Mouse (Mus musculus) thymus, postnatal 4 days (tissue): ENCODE measurements at regions not wholly inside any gene's neighbourhood (a gene's known extent, or its start where the extent isn't known, plus 50 kb on each side); places are given as distances from the start of the nearest gene placed in this dataset.

Source experiments
- DNase-seq: peaks from one replicate; pipeline ENCODE4 v3.0.0; 2021

DNA sequence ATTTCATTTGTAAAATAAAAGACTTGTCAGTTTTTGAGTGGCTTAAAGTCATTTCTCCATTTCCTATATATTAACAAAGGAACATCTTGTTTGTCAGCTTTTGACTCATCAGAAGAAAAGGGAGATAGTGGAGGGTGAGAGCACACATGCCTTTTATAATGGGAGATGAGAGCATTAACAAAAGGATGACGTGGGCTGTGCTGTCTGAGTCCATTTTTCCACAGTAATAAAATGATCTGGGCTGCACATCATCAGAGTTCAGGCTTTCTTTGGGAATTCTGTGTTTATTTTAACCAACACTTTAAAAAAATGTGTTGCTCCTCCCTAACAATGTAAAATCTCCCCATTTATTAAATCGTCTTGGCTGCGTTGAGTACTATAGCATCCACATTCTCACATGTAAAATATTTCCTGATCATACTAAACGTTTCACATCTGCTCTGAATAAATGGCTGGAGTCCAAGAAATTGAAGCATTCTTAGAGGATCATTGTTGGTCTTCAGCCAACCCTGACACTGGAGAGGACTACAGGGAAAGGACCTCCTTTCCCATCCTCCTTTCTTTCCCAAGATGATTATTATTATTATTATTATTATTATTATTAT lies 458.5 kb upstream of the Jag1 start:
- no peak for DNase-seq

DNA sequence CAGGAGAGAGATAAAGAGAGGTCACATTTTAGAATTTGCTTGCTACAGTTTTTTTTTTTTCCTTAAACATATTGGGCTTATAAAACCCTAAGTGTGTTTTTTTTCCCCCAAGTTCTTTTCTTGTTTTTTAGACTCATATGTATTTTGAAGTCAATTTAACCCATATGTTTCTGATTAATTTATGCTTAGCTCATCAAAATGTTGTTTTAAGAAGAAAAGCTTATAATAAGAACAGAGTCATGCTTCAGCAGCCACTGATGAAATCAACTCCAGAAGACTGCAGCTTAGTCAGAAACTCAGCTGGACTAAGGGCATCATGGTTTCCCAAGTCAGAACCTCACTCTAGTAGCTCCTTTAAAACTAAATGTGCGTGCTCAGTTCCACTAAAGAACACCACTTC lies 454.7 kb upstream of the Jag1 start:
- no peak for DNase-seq

DNA sequence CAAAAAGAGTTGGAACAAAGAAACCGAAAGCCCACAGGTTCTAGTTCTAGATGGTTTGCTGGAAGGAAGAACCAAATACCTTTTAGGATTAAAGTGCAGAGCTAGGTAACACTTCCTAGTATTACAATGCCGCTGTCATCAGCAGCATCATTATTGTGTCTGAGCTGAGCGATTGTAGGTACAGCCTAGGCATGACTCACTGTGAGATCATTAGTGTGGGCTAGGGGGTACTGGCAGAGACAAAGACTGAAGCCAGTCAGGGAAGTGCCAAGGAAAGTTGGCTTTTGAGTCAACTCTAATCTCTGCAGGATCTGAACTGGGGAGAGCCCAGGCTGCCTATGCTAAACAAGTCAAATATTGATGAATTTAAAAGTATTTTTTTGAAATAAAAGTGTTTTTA lies 450.2 kb upstream of the Jag1 start:
- no peak for DNase-seq

DNA sequence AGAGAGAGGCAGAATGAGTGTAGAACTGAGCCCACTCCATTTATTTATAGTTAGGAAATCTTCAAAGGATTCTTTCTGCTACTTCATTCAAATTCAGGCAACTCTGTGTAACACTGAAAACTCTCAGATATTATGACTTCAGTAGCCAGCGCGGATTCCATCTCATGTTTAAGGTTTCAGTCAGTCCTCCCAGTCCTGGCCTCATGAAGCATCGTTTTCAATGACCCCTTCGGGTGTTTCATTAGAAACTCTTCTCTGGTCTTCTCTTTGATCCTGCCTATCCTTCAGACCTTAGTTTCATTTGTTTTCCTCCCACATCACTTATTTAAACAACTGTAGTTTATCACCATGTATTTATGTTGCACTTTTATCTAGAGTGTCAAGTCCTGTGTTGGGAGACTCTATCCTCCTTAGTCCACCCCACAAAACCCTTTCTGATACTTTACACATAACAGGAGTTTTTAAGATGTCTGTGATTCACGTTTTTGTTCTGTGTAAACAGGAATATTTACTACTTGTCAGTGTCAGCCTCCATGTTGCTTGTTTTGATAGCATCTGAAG lies 447.7 kb upstream of the Jag1 start:
- no peak for DNase-seq

DNA sequence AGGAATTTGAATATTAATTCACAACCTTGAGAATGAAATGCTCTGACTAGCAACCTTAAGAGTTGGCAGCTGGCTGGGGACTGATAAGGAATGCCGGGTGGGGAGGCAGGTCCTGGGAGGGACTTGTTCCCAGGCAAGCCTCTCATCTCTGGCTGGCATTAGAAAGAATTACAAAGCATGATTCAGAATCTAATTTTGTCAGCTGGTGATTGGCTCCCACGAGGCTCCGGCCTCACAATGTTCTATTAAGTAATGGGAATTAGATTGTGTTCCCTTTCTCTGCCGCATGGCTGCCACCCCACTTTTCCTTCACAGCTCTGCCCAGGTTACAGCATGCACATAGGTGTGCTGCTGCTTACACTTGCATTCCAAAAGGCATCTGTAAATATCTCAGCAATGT lies 443.9 kb upstream of the Jag1 start:
- no peak for DNase-seq

DNA sequence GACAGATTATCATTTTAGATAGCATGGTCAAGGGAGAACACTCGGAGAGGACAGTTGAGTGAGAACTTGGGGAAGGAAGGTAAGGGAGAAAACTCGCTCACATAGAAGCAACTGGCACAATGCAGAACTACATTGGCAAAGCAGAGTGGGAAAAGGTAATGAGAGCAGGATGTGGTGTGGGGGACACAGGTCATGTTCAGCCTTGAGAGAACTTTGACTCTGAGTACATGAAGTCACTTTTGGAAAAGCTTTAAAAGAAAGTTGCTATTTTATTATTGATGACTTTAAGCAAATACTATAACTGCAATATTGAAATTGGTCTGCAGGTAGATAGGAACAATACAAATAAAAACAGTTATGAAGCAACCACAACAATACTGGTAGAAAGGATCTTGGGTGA lies 437.4 kb upstream of the Jag1 start:
- no peak for DNase-seq

DNA sequence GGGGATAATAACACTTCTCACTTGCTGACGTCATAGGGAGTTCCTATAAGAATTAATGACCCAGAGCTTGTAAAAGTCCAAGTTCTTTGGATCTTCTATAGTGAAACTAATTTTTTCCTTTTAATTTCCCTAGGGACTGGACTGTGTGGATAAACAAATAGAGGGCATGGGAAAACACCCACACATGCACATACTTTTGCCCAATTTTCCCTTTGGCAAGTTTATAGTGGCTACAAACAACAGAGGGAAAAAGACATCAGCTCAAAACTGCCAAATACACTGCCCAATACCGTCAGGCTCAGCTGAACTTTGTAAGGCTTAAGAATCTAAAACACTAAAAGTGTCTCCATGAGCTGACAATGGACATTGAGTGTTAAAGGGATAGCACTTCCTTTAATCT lies 420.1 kb upstream of the Jag1 start:
- DNase-seq, result no peak

DNA sequence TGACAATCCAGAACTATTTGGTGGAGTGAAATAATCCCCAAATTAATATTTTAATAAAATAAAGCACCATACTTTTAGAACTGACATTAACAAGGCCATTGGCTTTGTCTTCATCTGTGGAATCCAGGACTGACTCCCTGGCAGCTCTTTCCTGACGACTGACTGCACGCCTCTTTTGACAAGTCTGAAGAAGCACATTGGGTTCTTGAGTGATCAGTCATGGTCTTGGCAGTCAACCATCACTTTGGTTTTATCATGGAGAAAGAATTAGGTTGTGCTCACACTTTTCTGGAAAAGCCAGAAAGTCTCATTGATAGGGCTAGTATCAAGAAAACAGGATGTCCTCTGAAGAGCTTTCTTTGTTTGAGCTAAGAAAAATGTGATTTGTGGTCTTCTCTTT lies 399.8 kb upstream of the Jag1 start:
- no peak for DNase-seq

DNA sequence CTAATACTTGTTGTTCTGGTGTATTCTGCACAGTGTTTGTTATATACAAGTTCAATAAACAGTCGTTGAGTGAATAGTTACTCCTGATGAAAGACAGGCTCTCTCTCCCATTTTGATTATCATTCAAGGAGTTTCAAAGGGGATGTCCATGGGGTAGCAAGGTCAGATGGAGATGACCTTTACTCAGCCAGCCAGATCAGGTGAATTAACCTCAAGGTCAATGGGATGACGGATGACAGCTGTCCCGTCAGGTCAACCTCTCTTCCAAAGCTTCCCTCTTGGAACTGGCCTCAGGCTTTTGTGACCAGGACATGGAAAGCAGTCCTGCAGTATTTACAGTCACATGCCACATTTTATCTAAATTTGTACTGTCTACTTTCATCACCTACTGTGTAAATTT lies 398.6 kb upstream of the Jag1 start:
- no peak for DNase-seq

DNA sequence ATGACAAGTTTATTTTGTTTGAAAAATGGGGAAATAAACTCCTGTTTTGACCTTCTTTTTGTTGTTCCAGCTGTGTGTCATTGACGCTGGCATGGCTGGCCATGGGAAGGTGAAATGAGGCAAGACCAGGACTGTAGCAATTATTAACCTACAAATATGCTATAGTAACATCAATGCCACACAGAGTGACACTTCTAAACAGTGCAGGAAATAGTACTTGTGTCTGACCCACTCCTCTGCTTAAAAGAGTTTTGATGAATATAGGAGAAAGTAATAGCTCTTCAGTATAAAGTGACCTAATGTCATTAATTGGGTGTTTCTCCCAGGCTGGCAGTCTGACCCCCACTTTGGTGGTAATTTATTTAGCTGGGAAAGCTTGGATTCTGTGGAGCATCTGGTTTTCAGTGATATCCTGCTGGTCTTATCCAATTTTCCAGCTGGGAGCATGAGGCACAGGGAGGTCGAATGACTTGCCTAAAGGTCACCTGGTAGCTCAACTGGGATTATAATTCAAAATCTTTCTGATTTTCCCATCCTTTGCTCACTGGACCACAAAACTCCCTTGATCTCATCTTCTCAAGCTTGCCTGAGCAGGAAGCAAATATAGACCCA lies 397.6 kb upstream of the Jag1 start:
- DNase-seq, result no peak

DNA sequence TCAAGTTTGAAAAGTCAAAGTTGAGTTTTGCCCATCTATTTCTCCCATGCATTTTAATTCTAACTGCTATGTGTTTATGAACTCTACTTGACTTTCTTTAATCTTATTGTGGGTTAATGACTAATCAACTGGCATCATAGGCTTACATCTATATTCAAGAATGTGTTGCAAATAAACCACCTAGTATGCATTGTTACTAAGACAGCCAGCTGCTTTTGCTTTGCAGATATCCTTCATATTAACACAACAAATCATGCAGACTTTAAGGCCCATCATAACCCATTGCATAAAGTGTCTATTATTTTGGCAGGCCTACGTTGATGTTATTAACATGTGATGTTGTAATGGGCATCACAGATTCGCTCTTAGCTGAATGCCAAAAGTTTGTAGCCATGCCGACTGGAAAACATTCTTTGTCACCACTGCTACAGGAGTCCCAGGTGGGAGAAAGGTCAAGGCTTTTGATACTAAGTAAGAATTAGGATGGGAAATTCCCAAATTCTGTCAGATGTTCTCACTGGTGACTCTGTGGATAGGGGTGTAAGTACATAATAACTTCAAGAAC lies 394.3 kb upstream of the Jag1 start:
- no peak for DNase-seq

DNA sequence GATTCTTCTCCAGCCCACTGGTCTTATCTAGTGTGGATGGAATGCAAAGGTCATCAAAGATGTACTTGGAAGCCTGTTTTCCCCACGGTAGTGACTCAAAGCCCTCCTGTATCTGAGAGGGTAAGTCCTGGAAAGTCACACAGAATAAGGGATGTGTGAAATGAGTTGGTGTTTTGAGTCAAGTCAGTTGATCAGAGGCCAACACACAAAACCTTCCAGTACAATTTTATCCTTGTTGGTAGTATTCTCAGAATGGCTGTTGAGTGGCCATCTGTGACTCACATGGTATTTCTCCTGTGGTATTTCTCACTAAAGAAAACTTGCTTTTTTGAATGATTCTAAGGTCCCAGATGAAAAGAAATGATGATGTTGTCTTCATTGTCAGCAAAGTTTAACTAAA lies 384.8 kb upstream of the Jag1 start:
- DNase-seq, result no peak

DNA sequence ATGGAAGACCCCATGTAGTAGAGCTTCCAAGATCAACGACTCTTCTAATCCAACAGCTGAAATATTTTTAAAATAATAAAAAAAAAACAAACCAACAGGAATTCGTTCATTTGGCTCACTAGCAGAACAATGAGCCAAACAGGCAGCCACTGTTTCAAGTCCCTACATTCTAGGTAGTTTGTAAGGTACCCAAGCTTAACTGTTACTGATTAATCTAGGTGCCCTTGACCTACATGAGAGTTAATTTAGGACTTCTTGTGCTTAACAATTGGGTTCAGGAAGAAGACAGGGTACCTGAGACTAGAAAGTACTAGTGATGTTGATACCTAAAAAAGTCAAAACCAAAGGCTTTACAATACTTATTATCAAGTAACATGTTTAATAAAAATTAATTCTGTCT lies 381.2 kb upstream of the Jag1 start:
- DNase-seq, result no peak

DNA sequence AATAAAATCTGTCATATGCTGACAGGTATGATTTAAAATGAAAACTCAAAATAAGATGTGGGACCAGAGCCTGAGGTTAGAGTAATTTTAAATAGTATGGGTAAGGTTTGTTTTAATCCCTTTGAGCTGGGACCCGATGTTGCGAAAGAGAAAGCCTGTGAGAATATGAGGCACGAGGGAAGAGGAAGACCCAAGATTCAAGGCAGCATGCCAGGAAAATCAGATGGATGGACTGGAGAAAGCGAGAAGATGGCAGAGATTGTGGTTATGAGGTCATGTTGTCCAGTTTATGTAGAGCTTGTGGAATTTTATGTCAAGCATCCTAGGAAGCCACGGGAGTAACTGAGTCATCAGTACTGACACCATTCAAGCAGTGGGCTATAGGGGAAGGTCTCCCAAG lies 377.2 kb upstream of the Jag1 start:
- DNase-seq, result no peak

DNA sequence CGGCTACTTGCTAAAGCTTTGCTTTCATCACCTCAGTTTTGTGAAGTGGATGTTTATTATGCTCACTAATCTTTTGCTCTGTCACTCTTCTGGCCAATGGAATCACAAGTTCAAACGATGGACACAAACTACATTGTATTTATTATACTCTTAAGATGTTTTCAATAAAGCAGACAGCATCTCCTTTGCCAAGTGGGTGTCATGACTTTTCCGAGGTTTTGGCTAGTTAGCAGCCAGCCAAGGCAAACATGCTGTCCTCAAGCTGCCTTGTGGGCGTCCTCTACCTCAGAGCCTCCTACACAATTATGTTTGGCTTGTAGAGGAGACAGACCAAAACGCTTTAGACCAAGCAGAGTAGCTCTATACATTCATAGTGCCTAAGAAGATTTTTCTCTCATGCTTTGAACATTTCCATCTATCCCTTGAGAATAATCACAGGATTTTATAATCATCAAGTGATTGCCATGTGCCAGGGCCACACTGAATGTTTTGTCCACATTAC lies 372.8 kb upstream of the Jag1 start:
- DNase-seq, result no peak

DNA sequence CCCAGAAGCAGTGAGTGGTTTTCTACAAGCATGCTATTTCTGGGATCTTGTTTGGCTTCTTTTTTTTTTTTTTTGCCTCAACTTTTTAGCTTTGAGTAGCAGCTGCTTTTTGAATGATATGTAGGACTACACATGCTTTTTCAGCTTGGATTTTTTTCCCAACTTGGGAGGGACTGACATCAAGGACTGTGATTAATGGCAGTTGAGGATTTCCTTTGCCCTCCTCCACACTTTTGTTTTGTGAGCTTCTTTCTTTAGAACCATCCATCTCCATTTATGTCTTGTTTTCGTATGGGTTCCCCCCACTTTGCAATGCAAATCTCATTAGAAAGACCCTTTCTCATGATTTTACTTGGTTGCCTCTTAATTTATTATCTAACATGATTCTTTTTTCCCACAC lies 352.3 kb upstream of the Jag1 start:
- DNase-seq, result no peak

DNA sequence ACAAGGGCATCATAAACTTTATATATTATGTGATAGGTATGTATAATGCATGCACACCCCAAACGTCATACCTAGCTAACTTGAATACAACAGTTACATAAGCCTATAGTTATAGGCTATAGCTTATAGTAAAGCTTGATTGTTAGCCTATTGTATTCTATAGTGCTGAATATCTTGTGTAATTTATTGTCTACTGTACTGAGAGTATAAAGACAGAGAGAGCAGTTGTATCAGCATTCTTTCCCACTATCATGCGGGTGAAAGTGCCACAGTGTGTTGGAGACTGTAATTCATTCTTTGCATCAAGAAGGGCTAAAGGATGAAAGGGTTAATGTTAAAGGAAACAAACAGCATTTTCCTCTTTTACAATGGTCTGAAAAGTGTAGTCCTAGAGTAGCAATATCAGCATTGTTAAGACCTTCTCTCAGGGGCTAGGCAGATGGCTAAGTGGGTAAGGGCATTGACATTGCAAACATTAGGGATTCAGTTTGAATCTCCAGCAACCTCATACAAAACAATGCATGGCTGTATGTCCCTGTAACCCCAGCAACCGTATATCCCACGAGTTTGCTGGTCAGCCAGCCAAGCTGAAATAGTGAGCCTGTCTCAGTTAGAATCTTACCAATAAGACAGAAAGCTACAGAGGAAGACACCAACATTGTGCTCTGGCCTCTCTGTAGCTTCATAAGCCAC lies 340.8 kb upstream of the Jag1 start:
- DNase-seq, result no peak

DNA sequence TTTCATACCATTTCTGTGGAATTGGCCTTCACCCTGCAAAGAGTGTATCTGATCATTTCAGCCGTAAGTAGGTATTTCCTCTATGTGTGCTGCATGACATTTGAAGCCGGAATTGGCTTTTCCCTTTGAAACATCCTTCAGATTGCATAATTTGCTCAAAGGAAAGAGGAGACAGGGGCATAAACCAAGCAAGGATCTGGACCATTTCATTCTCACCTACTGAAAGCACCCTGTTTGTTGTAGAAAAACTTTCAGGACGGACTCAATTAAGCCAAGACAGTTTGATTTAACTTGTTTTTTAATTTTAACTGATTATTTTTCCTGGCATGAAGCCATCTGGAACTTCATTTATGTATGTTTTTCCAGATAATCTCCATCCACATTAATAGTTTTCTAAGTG lies 340.0 kb upstream of the Jag1 start:
- no peak for DNase-seq

DNA sequence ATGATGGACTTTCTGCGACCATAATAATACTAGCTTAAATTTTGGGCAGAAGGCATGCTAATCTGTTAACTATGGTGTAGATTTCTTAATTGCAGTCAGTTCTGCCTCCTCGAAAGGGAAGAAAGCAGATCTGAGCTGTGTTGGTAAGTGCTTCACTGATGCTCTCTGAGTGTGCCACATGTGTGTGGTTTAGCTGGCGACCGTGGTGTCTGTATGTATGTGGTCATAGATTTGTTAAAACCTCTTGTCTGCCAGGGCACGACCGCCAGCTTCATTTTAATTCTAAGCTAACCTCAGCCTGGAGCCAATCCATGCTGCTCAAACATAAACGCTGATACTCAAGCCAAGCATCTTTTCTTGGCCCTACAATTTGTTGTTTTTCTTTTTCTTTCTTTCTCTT lies 330.5 kb upstream of the Jag1 start:
- no peak for DNase-seq

DNA sequence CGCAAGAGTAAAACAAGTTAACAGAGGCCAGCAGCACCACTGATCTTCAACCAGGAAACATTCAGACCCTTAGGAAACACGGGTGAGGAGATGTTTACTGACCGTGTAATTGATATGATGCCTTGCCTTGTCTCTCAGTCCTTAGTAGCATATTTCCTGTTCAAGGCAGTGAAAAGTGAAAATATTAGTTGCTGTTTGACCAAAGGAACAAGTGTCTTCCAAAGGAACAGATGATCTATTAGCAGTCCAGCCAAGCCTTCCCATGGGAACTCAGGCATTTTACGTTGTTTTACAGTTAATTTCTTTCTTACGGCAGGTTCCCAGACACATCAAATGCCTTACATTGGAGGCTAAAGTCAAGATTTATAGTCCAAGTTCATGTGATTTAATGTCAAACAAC lies 321.3 kb upstream of the Jag1 start:
- DNase-seq, result no peak

DNA sequence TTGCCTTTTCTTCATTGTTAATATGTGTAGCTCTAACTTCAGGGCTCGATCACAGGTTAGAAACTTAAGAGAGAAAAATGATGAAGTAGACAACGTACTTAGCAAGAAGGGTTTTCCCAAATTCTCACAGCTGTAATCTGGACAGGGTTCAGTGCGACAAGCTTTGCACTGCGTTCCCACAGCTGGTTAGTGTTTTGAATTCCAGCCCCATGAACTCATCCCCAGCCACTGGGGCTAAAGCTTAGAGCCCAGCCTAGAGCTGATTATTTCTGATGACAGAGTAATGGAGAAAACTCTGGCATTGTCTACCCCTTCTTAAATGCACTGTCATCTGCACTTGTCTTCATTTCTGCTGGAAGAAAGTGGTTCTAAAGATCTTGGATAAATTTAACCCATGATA lies 319.7 kb upstream of the Jag1 start:
- no peak for DNase-seq

DNA sequence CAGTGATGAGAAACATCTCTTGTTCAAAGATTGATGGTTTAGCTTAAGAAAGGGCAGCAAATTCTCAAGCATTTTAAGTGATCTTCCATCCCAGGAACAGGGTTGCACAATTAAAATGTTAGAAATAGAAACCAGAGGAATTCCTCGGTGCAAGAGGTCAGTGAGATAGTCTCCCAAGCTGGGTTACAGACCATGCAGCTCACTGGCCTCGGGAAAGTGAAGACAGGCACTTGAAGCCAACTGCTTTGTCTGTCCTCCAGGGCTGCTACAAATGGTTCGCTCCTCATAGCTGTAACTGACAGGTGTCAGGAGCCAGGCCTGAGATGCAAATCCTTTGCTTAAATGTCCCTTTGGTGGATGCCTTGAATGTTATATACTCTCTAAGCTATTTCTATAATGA lies 306.2 kb upstream of the Jag1 start:
- DNase-seq, result no peak

DNA sequence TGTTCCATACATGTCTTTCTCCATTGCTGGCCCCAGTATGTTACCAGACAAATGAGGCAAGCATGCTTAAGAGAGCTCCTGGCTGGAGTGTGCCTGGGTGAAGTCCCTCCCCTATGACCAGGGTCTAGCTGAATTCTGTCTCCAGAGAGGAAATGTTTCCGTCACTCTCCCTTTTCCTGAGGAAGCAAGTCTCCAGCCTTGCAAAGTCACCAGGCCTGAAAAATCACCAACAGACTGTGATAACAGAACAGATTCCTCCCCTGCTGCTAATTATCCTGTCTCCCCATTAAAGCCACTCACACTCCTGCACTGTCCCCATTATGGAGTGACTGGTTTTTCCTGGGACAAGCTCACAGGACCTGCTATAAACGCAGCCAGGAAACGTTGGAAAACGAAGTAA lies 303.2 kb upstream of the Jag1 start:
- no peak for DNase-seq

DNA sequence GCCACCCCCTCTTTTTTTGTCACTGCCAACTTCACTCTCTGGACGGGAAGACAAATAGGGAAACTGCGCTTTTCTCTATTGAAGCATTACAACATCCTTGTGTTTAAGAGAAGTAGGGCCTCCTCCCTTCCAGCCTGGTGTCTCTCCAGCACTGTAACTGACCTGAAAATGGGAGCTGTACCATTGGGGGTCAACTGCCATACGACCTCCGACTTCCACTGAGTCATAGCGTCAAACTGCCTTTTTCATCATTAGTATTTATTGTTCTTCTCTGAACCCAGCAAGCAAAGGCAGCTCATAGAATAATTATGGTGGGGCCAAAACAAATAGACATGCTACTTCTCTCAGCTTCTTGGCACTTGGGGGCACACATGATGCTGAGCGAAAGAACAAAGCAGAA lies 301.2 kb upstream of the Jag1 start:
- no peak for DNase-seq
